Mouse (Mus musculus) G1E-ER4 (cell line): ENCODE data around the gene Mup5. TPM values are rescaled to one million over a fixed set of nuclear protein-coding genes. Genes with fewer than 3 reads are reported as not detected.
"Not testable (repeated sequence)": the region's sequence is repeated elsewhere in the genome, so short reads cannot be mapped to it uniquely, and the experiment has no call there.

Experiments used
- GATA1 ChIP-seq: IDR thresholded peaks from one replicate; pipeline ENCODE4 v1.8.0; 2012; ENCODE audit warnings: low read length, inconsistent platforms
- polyA plus RNA-seq: library from polyadenylated mRNA; stranded (reverse); fragments of >175 nt; gene quantifications from 2 replicates; pipeline ENCODE4 v1.2.3, GENCODE M21; 2012

Mup5 gene
- not detected in 2 replicates for polyA plus RNA-seq

DNA sequence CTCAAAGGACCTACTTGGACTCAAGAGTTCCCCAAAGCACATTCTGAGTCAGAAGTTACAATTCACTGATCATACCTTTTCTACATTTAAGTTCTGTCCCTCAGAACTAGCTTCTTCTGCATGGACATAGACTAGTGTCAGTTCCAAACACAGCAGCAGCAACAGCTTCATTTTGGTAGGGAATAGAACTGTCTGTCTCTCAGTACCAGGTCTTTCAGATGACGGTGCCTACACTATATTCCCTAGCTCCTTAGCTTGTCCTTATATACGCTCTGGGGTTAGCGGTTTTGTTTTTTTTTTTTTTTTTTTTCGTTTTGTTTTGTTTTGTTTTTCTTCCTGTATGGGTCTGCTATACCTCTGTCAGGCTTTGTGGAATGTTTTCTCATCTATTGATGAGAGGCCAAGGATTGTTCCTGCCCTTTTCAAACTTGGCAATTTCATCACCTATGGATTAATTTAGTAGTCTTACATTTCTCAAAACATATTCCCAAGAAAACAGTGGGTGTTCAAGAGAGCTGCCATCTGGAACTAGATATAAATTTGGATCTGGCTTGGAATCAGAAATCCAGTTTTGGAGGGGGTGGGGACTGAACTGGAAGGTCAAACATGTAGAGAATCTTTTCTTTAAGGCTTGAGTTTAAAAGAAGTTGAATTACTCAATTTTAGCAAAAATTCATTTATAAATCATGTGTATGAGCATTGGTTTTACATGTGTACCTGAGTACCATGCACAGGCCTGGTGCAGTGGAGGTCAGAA lies at the start of gene Mup5:
Mup5 (minus strand) TSS at position 282 of the 757 bp plus-strand sequence.
- no peak for TF ChIP-seq GATA1

DNA sequence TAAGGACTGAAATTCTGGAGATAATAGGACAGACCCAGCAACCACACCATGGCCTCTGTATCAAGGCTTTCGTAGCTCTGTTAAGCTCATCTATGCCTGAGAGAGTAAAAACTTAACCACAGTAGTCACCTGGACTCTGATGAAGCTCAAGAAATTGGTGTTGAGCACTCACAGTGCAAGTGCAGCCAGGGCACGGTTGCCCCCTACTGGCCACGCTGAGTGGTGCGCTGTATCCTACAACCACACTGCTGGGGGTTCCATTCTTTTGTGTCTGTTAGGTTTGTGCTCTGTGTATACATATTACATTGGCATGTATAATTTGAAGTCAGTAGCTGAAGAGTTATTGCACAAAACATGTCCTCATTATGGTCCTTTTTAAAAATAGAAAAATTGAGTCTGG lies 23.1 kb upstream of the Mup5 start:
- no peak for TF ChIP-seq GATA1

- TF ChIP-seq GATA1 = no peak
These were observed 21.0 kb upstream of the Mup5 start for GRCm38 (mm10) chr4:61855831-61856698.

DNA sequence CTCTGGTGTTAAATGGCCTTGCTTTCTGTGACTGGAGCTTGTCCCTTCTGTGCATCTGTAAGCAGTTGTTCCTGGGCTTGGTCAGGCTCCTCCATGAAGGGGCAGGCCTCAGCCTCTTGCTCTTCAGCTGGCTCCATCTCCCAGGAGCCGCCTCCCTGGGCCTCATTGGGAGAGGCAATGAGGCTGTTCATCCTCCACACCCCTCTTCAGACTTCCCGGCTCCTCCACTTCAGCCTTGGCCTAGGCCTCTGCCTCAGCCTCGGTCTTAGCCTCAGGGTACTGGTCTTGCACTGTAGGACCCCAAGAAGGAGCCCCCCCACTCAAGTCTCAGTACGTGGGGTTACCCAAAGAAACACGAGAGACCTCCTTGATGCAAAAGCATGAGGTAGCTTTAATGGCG lies 20.3 kb upstream of the Mup5 start:
- TF ChIP-seq GATA1 = no peak

DNA sequence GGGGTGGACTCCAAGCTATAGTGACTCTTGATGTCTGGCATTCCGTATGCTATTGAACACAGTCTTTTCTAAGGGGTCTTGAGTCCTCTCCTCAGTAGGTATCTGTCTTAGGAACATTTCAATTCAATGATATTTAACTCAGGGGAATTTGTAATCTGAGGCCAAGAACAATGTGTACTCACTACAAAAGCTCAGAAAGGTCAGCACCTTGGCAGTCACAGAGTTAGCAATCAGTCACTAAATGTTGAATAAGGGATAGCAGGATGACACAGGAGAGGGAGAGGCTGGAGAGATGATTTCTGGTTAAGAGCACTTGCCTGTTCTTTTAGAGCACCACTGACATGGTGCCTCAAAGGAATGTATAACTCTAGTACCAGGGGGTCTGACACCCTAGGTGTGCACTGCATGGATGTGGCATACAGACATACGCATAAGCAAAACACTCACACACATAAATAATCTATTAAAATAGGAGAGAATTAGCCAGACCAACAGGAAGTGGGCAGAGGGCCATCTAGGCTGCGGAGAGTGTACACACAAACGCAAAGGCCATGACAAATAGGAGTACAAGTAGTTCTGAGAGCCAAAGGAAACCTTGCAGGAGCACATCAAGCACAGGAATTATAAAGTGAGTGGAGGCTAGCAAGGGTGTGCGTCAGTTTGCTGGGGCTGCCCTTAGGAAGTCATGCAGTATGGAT lies 9.9 kb upstream of the Mup5 start:
- TF ChIP-seq GATA1 = no peak

GRCm38 (mm10) chr4:61829211-61829610 lies 5.8 kb downstream of the Mup5 start:
- TF ChIP-seq GATA1 = no peak

GRCm38 (mm10) chr4:61823185-61823584 lies 11.8 kb downstream of the Mup5 start:
- TF ChIP-seq GATA1 = no peak

DNA sequence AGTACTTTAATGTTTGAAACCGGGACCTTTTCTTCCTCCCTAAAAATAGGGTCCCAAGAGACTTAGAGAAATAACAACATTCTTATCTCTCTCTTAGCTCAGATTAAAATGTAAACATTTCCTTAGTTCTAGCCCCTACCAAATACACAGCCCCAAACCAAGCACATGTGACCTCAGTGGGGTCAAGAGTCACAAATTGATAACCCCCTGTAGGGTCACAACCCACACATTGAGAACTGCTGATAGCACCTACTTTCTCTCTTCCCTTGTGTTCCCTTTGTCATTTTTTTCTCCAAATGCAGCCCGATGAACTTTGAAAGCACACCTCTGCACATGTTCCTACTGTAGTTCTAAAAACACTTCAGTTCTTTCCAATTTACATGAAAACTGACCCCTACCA lies 19.4 kb downstream of the Mup5 start:
- no peak for TF ChIP-seq GATA1

DNA sequence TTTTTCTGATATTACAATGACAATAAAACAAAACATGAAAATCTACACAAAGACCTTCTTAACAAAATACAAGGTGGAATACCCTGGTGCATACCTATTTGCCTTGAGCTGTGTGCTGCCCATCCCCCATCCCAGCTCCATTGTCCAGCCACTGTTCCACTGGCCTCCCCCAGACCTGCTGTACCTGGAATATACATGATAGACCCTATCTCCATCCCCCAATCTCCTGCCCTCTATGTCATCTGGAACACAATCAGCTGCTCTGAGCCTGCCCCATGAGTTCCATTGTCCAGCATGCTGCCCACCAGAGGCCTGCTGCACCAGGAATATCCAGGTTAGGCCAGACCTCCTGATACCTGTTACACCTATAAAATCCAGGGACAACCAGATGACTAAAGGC lies 21.6 kb downstream of the Mup5 start:
- TF ChIP-seq GATA1 = no peak

DNA sequence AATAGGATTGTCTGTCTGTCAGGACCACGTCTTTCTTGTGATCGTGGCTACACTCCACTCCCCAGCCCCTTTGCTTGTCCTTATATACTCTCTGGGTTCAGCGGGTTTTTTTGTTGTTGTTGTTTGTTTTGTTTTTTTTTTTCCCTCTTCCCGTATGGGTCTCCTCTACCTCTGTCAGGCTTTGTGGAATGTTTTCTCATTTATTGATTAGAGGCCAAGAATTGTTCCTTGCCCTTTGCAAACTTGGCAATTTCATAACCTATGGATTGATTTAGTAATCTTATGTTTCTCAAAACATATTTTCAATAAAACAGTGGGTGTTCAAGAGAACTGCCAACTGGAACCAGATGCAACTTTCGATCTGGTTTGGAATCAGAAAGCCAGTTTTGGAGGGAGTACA lies 52.9 kb downstream of the Mup5 start, which contains the start of gene Mup19:
Mup19 (minus strand) TSS at position 101 of the 400 bp plus-strand sequence.
- not testable (repeated sequence) for TF ChIP-seq GATA1

Other genes with a start within 250 kb of the Mup5 start
- gene Mup17, start 239.4 kb downstream of the Mup5 start, polyA plus RNA-seq = not detected in 2 replicates
- gene Mup18, start 161.1 kb downstream of the Mup5 start, polyA plus RNA-seq = not detected in 2 replicates
- not detected in 2 replicates for gene Mup19, start 53.0 kb downstream of the Mup5 start, polyA plus RNA-seq
- gene Mup20, start 218.9 kb upstream of the Mup5 start, polyA plus RNA-seq = not detected in 2 replicates